Mouse (Mus musculus) C3H10T1/2 (cell line): ENCODE data around the gene H2-M10.4. TPM values are rescaled to one million over a fixed set of nuclear protein-coding genes. Genes with fewer than 3 reads are reported as not detected.

Experiments used
- polyA plus RNA-seq, 2 experiments: library from polyadenylated mRNA; unstranded; fragments of >200 nt; fragmentation: generic; extraction: Trizol; gene quantifications; one replicate each; pipeline ENCODE4 v1.2.1; 2012; ENCODE audit warnings: missing spikeins in 2 of 2

The H2-M10.4 gene
- polyA plus RNA-seq, result not detected

GRCm38 (mm10) chr17:36462234-36462633 lies at the start of gene H2-M10.4:
Gene H2-M10.4, minus strand, starts transcription at chr17:36462334.

Other genes starting within 250 kb of the H2-M10.4 start
- 10 to 100 TPM; 72.2 to 97.7 TPM for gene Rpp21, start 204.3 kb downstream of the H2-M10.4 start, polyA plus RNA-seq
- gene Trim39, start 190.1 kb downstream of the H2-M10.4 start, polyA plus RNA-seq, result 1 to 10 TPM; 1.2 to 8.7 TPM
- gene H2-M10.2, start 175.8 kb downstream of the H2-M10.4 start, polyA plus RNA-seq, result not detected
- not detected for gene H2-M10.1, start 136.2 kb downstream of the H2-M10.4 start, polyA plus RNA-seq
- gene H2-M10.3, start 93.9 kb downstream of the H2-M10.4 start, polyA plus RNA-seq, result not detected
- not detected for gene H2-M11, start 84.7 kb upstream of the H2-M10.4 start, polyA plus RNA-seq
- not detected for gene H2-M9, start 180.3 kb upstream of the H2-M10.4 start, polyA plus RNA-seq
- not detected for gene H2-M1, start 209.9 kb upstream of the H2-M10.4 start, polyA plus RNA-seq